Mouse (Mus musculus) embryonic facial prominence, embryonic 10.5 days (tissue): Measurements from ENCODE around the gene Gpc6. TPM values are rescaled to one million over a fixed set of nuclear protein-coding genes. Genes with fewer than 3 reads are reported as not detected.

Source experiments
- DNase-seq: peaks from one replicate; pipeline ENCODE4 v3.0.0-alpha.2; 2017; ENCODE audit warnings: low spot score
- H3K27ac ChIP-seq: fragments of 300-500 bp; sonication (generic); replicated peaks from 2 replicates; pipeline ENCODE4 v1.5.1; 2016; ENCODE audit warnings: mild to moderate bottlenecking
- H3K27me3 ChIP-seq: fragments of 300-500 bp; sonication (generic); replicated peaks from 2 replicates; pipeline ENCODE4 v1.6.1; 2016; ENCODE audit warnings: low read depth, mild to moderate bottlenecking; ENCODE audit not compliant: poor library complexity, severe bottlenecking
- H3K36me3 ChIP-seq: fragments of 300-500 bp; sonication (generic); replicated peaks from 2 replicates; pipeline ENCODE4 v1.6.1; 2016; ENCODE audit warnings: mild to moderate bottlenecking, moderate library complexity
- H3K4me1 ChIP-seq: fragments of 300-500 bp; sonication (generic); 2 replicates; pipeline ENCODE4 v1.6.1; 2016
- H3K4me3 ChIP-seq: fragments of 300-500 bp; sonication (generic); 2 replicates; pipeline ENCODE4 v1.5.1; 2016; ENCODE audit warnings: mild to moderate bottlenecking, moderate library complexity
- H3K9me3 ChIP-seq: fragments of 300-500 bp; sonication (generic); 2 replicates; pipeline ENCODE4 v1.6.1; 2016; ENCODE audit warnings: mild to moderate bottlenecking
- WGBS: fragments of 180-500 bp; shearing (Covaris S2); methylation state at CpG from one replicate; pipeline ENCODE4 v1.1.7; 2016; 5-methylcytosine and 5-hydroxymethylcytosine counted together
- polyA plus RNA-seq: library from polyadenylated mRNA; unstranded; fragments of >200 nt; fragmentation: Nextera tagmentation; extraction: Ambion mirVana; gene quantifications from 2 replicates; pipeline ENCODE4 v1.2.1, GENCODE M21; 2016

Gpc6 gene
- polyA plus RNA-seq, 1 experiment from 2014 or later = 41.4 TPM

DNA sequence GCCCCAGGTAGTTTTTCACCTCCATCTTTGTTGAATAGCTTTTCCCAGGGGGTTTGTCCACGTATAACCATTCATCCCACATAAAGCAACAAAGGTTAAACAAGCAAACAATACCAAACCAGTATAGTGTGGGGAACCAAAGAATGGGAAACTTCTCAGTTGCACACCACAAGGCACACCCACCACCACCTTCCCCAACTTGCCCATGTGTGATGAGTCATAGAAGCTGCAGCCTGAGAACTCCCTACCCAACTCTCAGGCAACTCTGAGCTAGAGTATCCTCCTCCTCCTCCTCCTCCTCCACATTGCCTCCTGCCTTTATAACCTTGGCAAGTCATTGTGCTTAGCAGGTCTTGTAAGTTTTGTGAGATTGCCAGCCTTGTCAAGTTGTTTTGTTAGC lies 718.0 kb downstream of the Gpc6 start:
- 80% methylated on average over 1 of the region's 1 CpGs for WGBS

DNA sequence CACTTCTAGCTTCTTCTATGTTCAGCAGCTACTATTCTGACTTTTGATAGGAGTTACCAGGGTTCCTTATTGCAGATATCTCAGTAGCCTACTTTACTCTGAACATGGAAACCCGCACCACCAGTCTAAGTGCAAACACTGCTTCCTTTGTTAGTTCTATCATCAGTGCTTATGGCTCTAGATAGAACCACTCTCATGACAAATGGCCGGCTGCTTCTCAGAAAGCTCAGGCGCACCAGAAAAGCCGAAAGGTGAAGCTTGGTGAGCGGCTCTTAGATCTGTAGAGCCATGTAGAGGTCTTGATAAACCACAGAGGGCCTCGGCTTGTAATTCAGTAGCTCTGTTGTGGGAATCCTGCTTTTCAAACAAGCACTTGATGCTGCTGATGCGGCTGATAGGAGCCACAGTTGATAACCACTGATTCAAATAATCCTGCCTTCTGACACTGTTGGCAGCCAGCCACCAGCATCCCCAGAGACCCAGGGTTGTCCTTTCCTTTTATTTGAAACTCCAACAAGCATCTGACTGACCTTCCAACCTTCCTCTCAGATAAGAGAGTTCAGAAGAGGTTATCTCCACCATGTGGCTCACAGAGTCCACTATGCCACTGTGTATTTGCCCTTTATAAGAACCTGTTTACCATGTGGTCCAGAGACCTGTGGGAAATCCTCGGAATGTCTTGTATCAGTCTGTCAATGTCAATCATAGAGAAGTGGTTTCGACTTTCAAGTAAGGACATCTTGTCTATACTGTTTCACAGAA lies 723.3 kb downstream of the Gpc6 start:
- peaks cover 20% of the 10 kb centered on the region for H3K4me1 ChIP-seq
- H3K9me3 ChIP-seq = no peaks in the 10 kb centered on the region
- H3K27ac ChIP-seq = peak overlapping the region; percentile 40; the same call in 1 of the 2 replicates
- H3K27me3 ChIP-seq = no peaks in the 10 kb centered on the region
- H3K36me3 ChIP-seq = no peaks in the 10 kb centered on the region
- no peak for DNase-seq
- no peak overlapping the region for H3K4me3 ChIP-seq
- WGBS = 76% methylated on average over 9 of the region's 9 CpGs

More for the DNA sequence above, 718.0 kb downstream of the Gpc6 start:
- no peak for DNase-seq
- Histone ChIP-seq H3K36me3 (no peaks in the 10 kb centered on the region), H3K4me1 (peaks cover under 1% of the 10 kb centered on the region; the same call in 1 of the 2 replicates), H3K9me3 (no peaks in the 10 kb centered on the region), H3K27me3 (no peaks in the 10 kb centered on the region), H3K27ac (no peak overlapping the region), H3K4me3 (no peak overlapping the region)

DNA sequence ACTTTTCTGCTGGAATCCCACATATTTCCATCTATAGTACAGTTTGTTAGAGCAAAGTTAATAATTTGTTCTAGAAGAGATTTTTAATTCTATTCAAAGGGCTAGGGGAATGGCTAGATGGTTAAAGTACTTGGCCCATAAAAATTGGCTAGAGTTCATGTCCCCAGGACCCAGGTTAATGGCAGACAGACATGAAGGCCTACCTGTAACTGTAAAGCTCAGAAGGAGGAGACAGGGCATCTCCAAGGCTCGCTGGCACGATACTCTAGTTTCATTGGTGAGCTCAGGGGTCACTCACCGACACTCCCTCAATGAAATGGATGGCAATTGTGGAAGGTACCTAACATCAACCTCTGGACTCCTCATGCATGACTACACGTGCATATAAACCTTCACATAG lies 725.0 kb downstream of the Gpc6 start:
- no peak overlapping the region for H3K27ac ChIP-seq
- H3K4me3 ChIP-seq = no peak overlapping the region
- no peaks in the 10 kb centered on the region for H3K27me3 ChIP-seq
- no peaks in the 10 kb centered on the region for H3K36me3 ChIP-seq
- DNase-seq = no peak
- no peaks in the 10 kb centered on the region for H3K9me3 ChIP-seq
- peaks cover 20% of the 10 kb centered on the region for H3K4me1 ChIP-seq
- 95% methylated on average over 4 of the region's 4 CpGs for WGBS

DNA sequence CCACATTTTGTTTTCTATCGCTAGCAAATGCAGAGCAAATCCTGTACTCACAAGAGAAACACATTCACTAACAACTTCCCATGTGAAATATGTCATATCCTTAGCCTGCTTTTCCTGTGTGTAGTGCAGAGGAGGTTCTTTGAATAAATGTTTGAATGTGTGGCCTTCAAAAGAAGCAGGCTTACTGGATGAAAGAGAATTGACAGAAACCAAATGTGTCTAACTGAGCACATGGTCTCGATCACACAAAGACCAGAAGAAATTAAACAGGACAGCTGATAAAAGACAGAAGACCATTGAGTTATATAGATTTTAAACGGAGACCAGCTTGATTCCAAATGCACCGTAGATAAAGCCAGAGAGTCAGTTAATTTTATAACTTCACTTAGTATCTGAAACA lies 726.2 kb downstream of the Gpc6 start:
- Histone ChIP-seq H3K27ac (no peak overlapping the region), H3K4me3 (no peak overlapping the region), H3K36me3 (no peaks in the 10 kb centered on the region), H3K27me3 (no peaks in the 10 kb centered on the region), H3K9me3 (no peaks in the 10 kb centered on the region), H3K4me1 (peaks cover 20% of the 10 kb centered on the region)
- no peak for DNase-seq
- WGBS = 71% methylated on average over 4 of the region's 4 CpGs

DNA sequence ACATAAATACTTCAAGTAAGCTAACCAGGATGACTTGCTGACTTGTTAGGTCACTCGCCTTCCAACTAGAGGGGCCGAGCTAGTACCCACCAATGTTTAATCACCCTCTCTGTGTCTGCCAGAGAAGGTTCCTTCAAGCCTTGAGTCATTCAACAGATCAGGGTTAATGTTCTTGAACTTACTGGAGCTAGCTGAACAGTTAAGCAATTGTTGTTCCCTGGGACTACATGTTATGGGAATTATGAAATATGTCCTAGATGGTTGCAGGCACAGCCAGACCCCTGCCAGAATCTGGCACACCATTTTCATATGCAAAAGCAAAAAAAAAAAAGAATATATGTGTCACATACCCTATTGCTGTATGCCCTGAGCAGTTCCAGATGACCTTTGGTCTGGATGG lies 726.8 kb downstream of the Gpc6 start:
- Histone ChIP-seq H3K27me3 (no peaks in the 10 kb centered on the region), H3K4me1 (peaks cover 20% of the 10 kb centered on the region), H3K4me3 (no peak overlapping the region), H3K9me3 (no peaks in the 10 kb centered on the region), H3K36me3 (no peaks in the 10 kb centered on the region), H3K27ac (no peak overlapping the region)
- no peak for DNase-seq
- WGBS = 83% methylated on average over 2 of the region's 2 CpGs

DNA sequence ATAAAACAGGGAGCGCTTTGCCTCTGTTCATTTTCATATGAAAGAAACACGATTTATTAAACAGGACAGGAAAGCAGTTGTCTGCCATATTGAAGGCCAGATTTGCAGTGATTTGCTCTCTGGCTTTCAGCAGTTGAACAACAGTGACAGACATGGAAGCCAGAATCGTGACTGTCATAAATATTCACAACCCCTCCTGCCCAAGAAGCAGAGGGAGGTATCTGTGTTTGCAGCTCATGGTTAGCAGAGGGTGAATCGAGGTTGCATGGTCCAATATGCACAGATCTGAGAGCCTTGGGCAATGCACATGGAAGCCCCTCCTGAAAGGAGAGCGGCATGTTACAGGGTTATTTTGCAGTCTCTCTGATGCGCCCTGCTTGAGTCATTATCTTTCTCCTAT lies 730.3 kb downstream of the Gpc6 start:
- DNase-seq = no peak
- Histone ChIP-seq H3K27ac (no peak overlapping the region), H3K4me1 (peaks cover 8% of the 10 kb centered on the region; the same call in 1 of the 2 replicates), H3K36me3 (no peaks in the 10 kb centered on the region), H3K9me3 (no peaks in the 10 kb centered on the region), H3K27me3 (no peaks in the 10 kb centered on the region), H3K4me3 (no peak overlapping the region)
- WGBS = 90% methylated on average over 6 of the region's 6 CpGs

DNA sequence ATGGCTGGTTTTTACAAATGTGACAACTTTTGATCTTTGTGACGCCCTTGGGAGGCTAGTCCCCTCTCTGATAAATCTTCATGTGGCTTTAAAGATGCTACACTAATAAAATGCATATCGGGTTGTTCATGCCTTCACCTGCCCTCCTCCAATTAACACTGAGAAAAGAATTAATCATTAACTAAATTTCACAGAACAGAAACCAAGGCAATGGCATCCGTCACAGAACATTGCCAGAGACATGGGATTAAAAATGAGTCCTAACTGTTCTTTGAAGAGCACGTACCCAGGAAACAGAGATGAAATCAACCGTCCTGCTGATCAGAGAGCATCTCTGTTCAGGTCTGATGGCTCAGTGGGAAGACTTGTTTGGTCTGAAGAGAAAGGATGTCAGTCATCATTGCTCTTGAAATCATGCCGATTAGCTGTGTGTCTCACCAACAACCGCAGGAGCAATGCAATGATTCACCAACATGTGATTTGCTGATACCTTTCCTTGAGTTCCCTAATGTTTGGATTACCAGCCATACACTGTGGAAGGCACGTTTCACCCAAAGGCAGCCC lies 734.2 kb downstream of the Gpc6 start:
- Histone ChIP-seq H3K27ac (no peak overlapping the region), H3K4me1 (no peaks in the 10 kb centered on the region), H3K36me3 (no peaks in the 10 kb centered on the region), H3K4me3 (no peak overlapping the region), H3K9me3 (no peaks in the 10 kb centered on the region), H3K27me3 (no peaks in the 10 kb centered on the region)
- no peak for DNase-seq
- WGBS = 91% methylated on average over 8 of the region's 8 CpGs

DNA sequence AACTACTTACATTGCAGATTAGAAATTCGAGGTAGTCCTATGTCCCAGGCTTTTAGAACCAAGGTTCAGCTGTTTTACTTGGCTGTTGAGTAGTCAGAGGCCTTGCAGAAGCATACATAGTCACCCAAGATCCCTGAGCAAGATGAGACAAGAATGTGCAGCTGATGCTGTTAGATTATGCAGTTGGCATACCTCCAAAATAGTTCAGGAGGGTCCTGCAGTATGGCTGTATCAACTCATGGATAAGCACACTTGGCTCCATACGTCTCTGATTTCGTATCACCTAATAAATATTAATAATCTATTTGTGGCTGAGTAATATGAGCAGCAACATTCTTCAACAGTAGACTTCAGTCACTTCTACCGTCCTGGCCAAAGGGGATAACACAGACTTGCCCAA lies 737.1 kb downstream of the Gpc6 start:
- no peak for DNase-seq
- Histone ChIP-seq H3K9me3 (no peaks in the 10 kb centered on the region), H3K27me3 (no peaks in the 10 kb centered on the region), H3K4me1 (no peaks in the 10 kb centered on the region), H3K27ac (no peak overlapping the region), H3K36me3 (no peaks in the 10 kb centered on the region), H3K4me3 (no peak overlapping the region)
- 91% methylated on average over 4 of the region's 4 CpGs for WGBS

DNA sequence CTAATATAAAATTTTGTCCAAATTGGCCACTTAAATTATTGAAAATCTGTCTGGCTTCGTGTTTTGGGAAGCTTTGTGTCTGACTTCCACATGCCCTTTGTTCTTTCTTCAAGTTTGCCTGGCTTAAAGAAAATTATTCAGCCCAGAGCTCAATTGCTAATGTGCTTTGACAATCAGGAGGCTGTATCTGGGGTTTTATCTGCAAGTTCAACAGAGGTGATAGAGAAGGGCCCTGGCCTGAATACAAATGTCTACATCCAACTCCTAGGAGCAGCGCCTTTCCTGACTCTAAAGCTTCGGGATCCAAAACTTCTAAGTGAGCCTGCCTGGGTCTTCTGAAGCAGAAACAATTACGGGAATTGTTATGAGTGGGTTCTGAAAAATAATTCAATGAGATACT lies 739.7 kb downstream of the Gpc6 start:
- H3K4me1 ChIP-seq = no peaks in the 10 kb centered on the region
- WGBS = 89% methylated on average over 4 of the region's 4 CpGs
- no peaks in the 10 kb centered on the region for H3K9me3 ChIP-seq
- no peak for DNase-seq
- no peak overlapping the region for H3K4me3 ChIP-seq
- H3K27me3 ChIP-seq = no peaks in the 10 kb centered on the region
- H3K27ac ChIP-seq = no peak overlapping the region
- no peaks in the 10 kb centered on the region for H3K36me3 ChIP-seq

DNA sequence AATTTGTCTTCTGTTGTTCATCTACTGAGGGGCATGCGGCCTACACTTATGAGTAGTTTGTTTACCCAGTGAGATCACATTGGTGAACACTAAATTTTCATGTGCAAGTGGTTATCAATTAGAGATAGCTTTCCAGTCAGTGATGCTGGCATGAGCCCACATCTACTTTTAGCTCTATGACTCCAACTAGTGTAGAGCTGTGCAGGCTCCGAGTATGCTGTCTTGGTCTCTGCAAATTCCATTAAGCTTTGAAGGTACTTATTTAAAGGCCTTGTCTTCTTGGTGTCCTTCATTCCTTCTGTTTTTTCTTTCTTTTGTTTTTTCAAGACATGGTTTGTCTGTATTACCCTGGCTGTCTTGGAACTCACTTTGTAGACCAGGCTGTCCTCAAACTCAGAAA lies 741.0 kb downstream of the Gpc6 start:
- H3K27me3 ChIP-seq = no peaks in the 10 kb centered on the region
- 97% methylated on average over 2 of the region's 2 CpGs for WGBS
- H3K9me3 ChIP-seq = no peaks in the 10 kb centered on the region
- no peak overlapping the region for H3K27ac ChIP-seq
- no peak for DNase-seq
- H3K4me3 ChIP-seq = no peak overlapping the region
- no peaks in the 10 kb centered on the region for H3K4me1 ChIP-seq
- no peaks in the 10 kb centered on the region for H3K36me3 ChIP-seq

DNA sequence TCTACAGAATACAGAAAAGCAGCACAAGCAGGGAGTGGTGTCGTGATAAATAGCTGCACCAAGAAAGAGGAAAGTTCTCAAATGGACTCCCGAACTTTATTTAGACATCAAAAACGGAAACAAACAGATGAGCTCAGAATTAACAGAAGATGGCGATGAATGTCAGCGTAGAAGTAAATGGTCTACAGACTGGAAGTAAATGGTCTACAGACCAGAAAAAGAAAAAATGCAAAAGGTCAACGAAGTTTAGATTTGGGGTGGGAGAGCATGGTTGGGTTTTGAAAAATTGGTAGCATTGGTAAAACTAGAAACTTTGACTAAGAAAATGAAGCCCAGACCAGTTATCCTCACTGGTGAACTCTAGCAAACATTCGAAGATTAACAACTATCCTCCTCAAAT lies 748.4 kb downstream of the Gpc6 start:
- Histone ChIP-seq H3K36me3 (no peaks in the 10 kb centered on the region), H3K4me1 (no peaks in the 10 kb centered on the region), H3K27ac (no peak overlapping the region), H3K9me3 (no peaks in the 10 kb centered on the region), H3K27me3 (no peaks in the 10 kb centered on the region), H3K4me3 (no peak overlapping the region)
- 91% methylated on average over 7 of the region's 7 CpGs for WGBS
- no peak for DNase-seq

DNA sequence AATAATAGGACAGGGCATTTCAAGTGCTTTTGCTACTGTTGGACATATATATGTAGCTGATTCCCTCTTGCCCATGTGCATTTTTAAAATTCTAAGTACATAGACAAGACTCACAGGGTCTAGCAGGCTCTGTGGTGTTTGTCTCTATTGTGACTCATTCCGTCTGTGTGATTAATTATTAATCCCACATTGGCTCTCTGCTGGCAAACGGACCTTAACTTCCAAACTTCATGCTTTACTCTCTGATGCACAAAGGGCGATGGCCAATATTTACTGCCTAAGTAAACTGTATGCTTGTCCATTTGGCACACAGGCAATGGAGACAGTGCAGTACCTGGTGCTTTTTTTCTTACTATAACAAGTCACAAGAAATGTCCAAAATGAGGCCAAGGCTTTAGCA lies 749.4 kb downstream of the Gpc6 start:
- Histone ChIP-seq H3K27ac (no peak overlapping the region), H3K9me3 (no peaks in the 10 kb centered on the region), H3K4me1 (no peaks in the 10 kb centered on the region), H3K36me3 (no peaks in the 10 kb centered on the region), H3K27me3 (no peaks in the 10 kb centered on the region), H3K4me3 (no peak overlapping the region)
- DNase-seq = no peak
- WGBS = 85% methylated on average over 3 of the region's 3 CpGs

DNA sequence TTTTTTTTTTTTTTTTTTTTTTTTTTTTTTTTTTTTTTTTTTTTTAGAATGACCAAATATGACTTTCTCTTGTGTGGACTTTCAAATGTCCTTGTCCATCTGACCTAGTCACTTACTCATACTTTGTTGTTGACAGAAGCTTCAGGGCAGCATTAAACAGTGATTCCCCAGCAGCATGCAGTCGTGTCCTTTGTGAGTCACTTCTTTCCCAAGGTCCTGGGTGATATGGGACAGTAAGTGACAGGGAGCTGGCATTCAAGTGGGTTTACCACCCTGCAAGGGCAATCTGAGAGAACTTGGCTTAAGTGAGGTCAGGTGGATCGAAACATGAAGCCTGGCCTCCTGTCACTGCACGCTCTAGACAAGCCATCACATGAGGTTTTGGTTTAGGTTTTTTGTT lies 754.8 kb downstream of the Gpc6 start:
- H3K9me3 ChIP-seq = no peaks in the 10 kb centered on the region
- 82% methylated on average over 3 of the region's 3 CpGs for WGBS
- no peaks in the 10 kb centered on the region for H3K27me3 ChIP-seq
- DNase-seq = no peak
- H3K4me1 ChIP-seq = peaks cover 5% of the 10 kb centered on the region; the same call in 1 of the 2 replicates
- no peaks in the 10 kb centered on the region for H3K36me3 ChIP-seq
- H3K27ac ChIP-seq = no peak overlapping the region
- no peak overlapping the region for H3K4me3 ChIP-seq
